Mouse (Mus musculus) hindbrain, embryonic 15.5 days (tissue): Measurements from ENCODE around the gene Ube2c. TPM values are rescaled to one million over a fixed set of nuclear protein-coding genes. Genes with fewer than 3 reads are reported as not detected.

Source experiments
- ATAC-seq: fragments of 200-750 bp; cut with Nextera tagmentation; 2 replicates; pipeline ENCODE4 v1.8.0; 2017; ENCODE audit warnings: low read depth, moderate number of reproducible peaks, moderate TSS enrichment; ENCODE audit not compliant: low FRiP score
- H3K27ac ChIP-seq: fragments of 300-500 bp; sonication (generic); replicated peaks from 2 replicates; pipeline ENCODE4 v1.5.1; 2015; ENCODE audit warnings: mild to moderate bottlenecking, inconsistent platforms
- H3K27me3 ChIP-seq: fragments of 300-500 bp; sonication (generic); 2 replicates; pipeline ENCODE4 v1.6.1; 2015; ENCODE audit warnings: control low read depth, inconsistent platforms
- H3K36me3 ChIP-seq: fragments of 300-500 bp; sonication (generic); 2 replicates; pipeline ENCODE4 v1.6.1; 2015; ENCODE audit warnings: control low read depth, inconsistent platforms
- H3K4me1 ChIP-seq: fragments of 300-500 bp; sonication (generic); replicated peaks from 2 replicates; pipeline ENCODE4 v1.6.1; 2015; ENCODE audit warnings: control low read depth, inconsistent platforms
- H3K4me2 ChIP-seq: fragments of 300-500 bp; sonication (generic); 2 replicates; pipeline ENCODE4 v1.6.1; 2015; ENCODE audit warnings: moderate library complexity, mild to moderate bottlenecking, inconsistent platforms
- H3K4me3 ChIP-seq: fragments of 300-500 bp; sonication (generic); 2 replicates; pipeline ENCODE4 v1.5.1; 2015; ENCODE audit warnings: mild to moderate bottlenecking, inconsistent platforms
- H3K9ac ChIP-seq: fragments of 300-500 bp; sonication (generic); 2 replicates; pipeline ENCODE4 v1.6.1; 2015; ENCODE audit warnings: inconsistent platforms
- H3K9me3 ChIP-seq: fragments of 300-500 bp; sonication (generic); 2 replicates; pipeline ENCODE4 v1.6.1; 2016; ENCODE audit warnings: control low read depth, inconsistent platforms
- WGBS: fragments of 180-500 bp; shearing (Covaris S2); methylation state at CpG from one replicate; pipeline ENCODE4 v1.1.7; 2015; 5-methylcytosine and 5-hydroxymethylcytosine counted together
- polyA plus RNA-seq: library from polyadenylated mRNA; unstranded; fragments of >200 nt; fragmentation: Nextera tagmentation; extraction: Ambion mirVana; gene quantifications from 2 replicates; pipeline ENCODE4 v1.2.1, GENCODE M21; 2015

Ube2c gene
- polyA plus RNA-seq, 1 experiment from 2014 or later: 78.0 TPM

- H3K9ac ChIP-seq: no peak overlapping the region
- no peak overlapping the region for H3K4me2 ChIP-seq
- ATAC-seq: no peak
- no peaks in the 10 kb centered on the region for H3K9me3 ChIP-seq
- no peak overlapping the region for H3K27ac ChIP-seq
- 82% methylated on average over 7 of the region's 7 CpGs for WGBS
- no peak overlapping the region for H3K4me3 ChIP-seq
- H3K4me1 ChIP-seq: peaks cover 25% of the 10 kb centered on the region
- no peaks in the 10 kb centered on the region for H3K27me3 ChIP-seq
- H3K36me3 ChIP-seq: no peaks in the 10 kb centered on the region; the same call in 1 of the 2 replicates
Measured at GRCm38 (mm10) chr2:164783926-164784581, 14.4 kb downstream of the Ube2c start.

DNA sequence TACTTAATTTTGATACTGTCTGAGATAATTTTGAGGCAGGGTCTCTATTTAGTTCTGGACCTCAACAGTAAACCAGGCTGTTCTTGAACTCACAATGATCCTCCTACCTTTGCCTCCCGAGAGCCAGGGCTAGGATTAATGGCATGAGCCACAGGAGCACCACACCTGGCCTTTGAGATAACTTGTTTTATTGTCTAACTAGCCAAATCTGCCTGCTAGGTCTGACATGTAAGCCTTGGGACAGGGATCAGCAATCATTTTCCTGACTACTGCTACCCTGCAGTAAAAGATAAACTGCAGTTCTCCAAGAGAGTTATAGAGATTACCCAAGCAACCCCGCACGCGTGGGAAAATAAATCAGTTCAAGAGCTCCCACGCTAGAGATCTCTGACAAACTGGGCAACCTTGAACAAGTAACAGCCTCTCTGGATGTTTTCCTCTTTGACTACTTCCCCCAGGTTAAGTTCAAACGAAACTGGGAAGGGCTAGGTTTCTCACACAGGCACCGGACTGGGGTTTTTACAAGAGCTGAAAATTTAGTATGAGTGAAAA is 15.2 kb downstream of the Ube2c start:
- Histone ChIP-seq H3K27ac (peak overlapping the region; percentile 78; the same call in 1 of the 2 replicates), H3K9me3 (no peaks in the 10 kb centered on the region), H3K27me3 (no peaks in the 10 kb centered on the region), H3K4me2 (peak overlapping the region; percentile 89), H3K4me1 (peaks cover 25% of the 10 kb centered on the region), H3K4me3 (peak overlapping the region; percentile 59), H3K36me3 (no peaks in the 10 kb centered on the region; the same call in 1 of the 2 replicates), H3K9ac (peak overlapping the region; percentile 55)
- 15% methylated on average over 7 of the region's 7 CpGs for WGBS
- no peak for ATAC-seq

DNA sequence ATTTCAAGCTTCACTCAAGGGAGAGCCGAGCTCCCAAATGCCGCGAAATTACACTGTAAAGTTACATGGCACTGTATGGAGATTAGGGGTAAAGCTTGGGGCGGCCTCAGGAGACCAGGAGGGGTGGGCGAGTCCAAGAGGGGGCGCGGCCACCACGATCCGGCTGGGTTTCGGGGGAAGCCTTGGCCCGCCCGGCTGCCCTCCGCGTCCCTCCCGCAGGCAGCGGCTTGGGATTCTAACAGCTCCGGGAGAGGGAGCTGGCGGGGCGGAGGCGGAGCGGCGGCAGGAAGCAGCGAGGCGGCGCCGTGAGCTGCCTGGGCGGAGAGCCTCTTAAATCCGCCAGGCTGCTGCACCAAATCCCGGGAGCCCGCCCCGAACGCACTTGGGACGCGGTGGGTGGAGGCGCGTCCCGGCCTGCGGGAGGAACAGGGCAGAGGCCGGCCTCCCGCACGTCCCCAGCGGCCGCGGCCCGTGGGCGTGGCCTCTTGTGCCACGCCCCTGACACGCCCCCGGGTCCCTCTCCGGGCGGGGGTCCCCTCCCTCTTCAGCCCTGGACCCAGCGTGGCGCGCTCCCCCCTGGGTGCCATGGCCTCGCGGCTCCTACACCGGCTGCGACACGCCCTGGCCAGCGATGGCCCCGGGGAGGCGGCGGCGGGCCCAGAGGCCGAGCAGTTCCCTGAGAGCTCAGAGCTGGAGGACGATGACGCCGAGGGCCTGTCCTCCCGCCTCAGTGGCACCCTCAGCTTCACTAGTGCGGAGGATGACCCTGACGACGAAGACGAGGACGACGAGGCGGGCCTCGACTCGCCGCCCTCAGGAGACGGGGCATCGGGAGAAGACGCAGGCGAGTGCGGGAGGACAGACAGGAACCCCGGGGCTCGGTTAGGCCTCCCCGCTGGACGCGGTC is 16.0 kb downstream of the Ube2c start, which contains the start of gene Snx21:
Gene Snx21, plus strand, starts transcription at position 343 of the 907 bp plus-strand sequence.
- under 1% methylated on average over 64 of the region's 89 CpGs for WGBS
- peak within 1 kb of the TSS; percentile 59 for H3K4me3 ChIP-seq
- H3K27me3 ChIP-seq: no peaks in the 10 kb centered on the region
- peak within 1 kb of the TSS; percentile 78 for H3K27ac ChIP-seq
- peak within 1 kb of the TSS; percentile 55 for H3K9ac ChIP-seq
- H3K4me2 ChIP-seq: peak within 1 kb of the TSS; percentile 89
- H3K36me3 ChIP-seq: peaks cover 2% of the 10 kb centered on the region; the same call in 1 of the 2 replicates
- peaks cover 25% of the 10 kb centered on the region for H3K4me1 ChIP-seq
- no peaks in the 10 kb centered on the region for H3K9me3 ChIP-seq
- ATAC-seq: peak; percentile 89

DNA sequence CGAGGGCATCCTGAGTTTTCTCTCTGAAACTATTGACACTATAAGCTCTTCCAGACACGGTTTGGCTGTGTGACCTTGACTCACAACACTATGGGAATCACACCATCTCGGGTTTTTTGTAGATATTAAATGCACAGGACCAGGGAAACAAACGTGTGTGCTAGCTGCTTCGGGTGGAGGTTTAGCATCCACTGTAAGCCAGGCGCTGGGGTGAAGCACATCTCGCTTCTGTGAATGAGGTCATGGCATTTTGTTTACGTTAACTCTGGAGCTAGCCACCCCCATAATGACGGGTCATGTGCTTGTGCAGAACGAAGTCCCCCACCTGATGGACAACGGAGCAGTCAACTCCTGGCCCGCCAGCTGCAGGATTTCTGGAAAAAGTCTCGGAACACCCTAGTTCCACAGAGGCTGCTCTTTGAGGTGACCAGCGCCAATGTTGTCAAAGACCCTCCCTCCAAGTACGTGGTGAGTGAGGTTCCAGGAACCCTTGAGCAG is 16.7 kb downstream of the Ube2c start:
- peak; percentile 21; the same call in 1 of the 2 replicates for ATAC-seq
- no peaks in the 10 kb centered on the region for H3K27me3 ChIP-seq
- WGBS: 10% methylated on average over 15 of the region's 15 CpGs
- peak overlapping the region; percentile 59 for H3K4me3 ChIP-seq
- peaks cover 2% of the 10 kb centered on the region; the same call in 1 of the 2 replicates for H3K36me3 ChIP-seq
- peaks cover 25% of the 10 kb centered on the region for H3K4me1 ChIP-seq
- peak overlapping the region; percentile 89 for H3K4me2 ChIP-seq
- H3K9ac ChIP-seq: peak overlapping the region; percentile 55
- peak overlapping the region; percentile 78 for H3K27ac ChIP-seq
- no peaks in the 10 kb centered on the region for H3K9me3 ChIP-seq

- 81% methylated on average over 3 of the region's 3 CpGs for WGBS
- H3K36me3 ChIP-seq: peaks cover 2% of the 10 kb centered on the region; the same call in 1 of the 2 replicates
- peak overlapping the region; percentile 59 for H3K4me3 ChIP-seq
- no peaks in the 10 kb centered on the region for H3K27me3 ChIP-seq
- no peak for ATAC-seq
- peak overlapping the region; percentile 55; the same call in 1 of the 2 replicates for H3K9ac ChIP-seq
- H3K9me3 ChIP-seq: no peaks in the 10 kb centered on the region
- peaks cover 25% of the 10 kb centered on the region for H3K4me1 ChIP-seq
- no peak overlapping the region for H3K27ac ChIP-seq
- H3K4me2 ChIP-seq: peak overlapping the region; percentile 89
Measured at GRCm38 (mm10) chr2:164787032-164787431, 17.3 kb downstream of the Ube2c start.

DNA sequence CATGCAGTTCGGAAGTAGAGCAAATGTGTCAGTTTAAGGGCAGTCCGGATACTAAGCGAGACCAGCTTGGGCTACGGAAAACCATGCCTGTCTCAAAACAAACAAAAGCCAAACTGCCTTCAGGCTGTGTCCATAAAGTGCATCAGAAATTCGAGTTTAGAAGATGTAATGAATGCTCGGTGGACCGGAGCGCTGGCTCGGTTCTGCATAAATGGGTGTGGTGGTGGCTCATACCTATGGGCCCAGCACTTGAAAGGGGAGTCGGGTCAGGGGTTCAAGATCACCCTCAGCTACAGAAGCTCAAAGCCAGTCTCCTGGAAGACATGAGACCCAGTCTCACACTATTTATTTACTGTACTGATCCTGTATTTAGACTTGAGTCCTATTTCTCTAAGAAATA is 18.1 kb downstream of the Ube2c start:
- no peaks in the 10 kb centered on the region for H3K27me3 ChIP-seq
- WGBS: 83% methylated on average over 10 of the region's 10 CpGs
- H3K36me3 ChIP-seq: peaks cover 8% of the 10 kb centered on the region
- H3K4me3 ChIP-seq: no peak overlapping the region
- H3K4me1 ChIP-seq: peaks cover 25% of the 10 kb centered on the region
- no peak overlapping the region for H3K27ac ChIP-seq
- no peak overlapping the region for H3K9ac ChIP-seq
- peak overlapping the region; percentile 89; the same call in 1 of the 2 replicates for H3K4me2 ChIP-seq
- no peak for ATAC-seq
- no peaks in the 10 kb centered on the region for H3K9me3 ChIP-seq

DNA sequence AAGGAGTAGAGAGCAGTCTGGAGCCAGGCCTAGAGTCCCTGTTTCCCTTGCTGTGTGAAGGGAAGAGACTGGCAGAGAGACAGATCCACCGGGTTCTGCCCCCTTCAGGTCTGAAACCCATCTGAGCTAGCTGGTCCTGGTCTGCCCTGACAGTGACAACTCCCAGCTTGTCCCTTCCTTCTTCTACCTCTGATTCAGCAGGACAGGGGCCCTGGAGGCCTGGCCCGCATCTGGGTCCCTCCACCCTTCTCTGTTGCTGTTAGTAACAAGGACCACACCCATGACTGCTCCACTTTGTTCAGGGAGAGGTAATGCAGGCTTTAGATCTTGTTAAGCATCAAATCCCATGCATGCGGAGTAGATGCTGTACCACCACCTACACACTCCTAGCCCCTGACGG is 18.7 kb downstream of the Ube2c start:
- H3K36me3 ChIP-seq: peaks cover 8% of the 10 kb centered on the region
- H3K4me1 ChIP-seq: peaks cover 25% of the 10 kb centered on the region
- no peaks in the 10 kb centered on the region for H3K9me3 ChIP-seq
- no peak for ATAC-seq
- 0 out of 2 replicates have a peak overlapping the region, but pooled peaks have one; percentile 1 for H3K4me2 ChIP-seq
- H3K27ac ChIP-seq: no peak overlapping the region
- H3K27me3 ChIP-seq: no peaks in the 10 kb centered on the region
- WGBS: 73% methylated on average over 4 of the region's 4 CpGs
- no peak overlapping the region for H3K9ac ChIP-seq
- H3K4me3 ChIP-seq: no peak overlapping the region

DNA sequence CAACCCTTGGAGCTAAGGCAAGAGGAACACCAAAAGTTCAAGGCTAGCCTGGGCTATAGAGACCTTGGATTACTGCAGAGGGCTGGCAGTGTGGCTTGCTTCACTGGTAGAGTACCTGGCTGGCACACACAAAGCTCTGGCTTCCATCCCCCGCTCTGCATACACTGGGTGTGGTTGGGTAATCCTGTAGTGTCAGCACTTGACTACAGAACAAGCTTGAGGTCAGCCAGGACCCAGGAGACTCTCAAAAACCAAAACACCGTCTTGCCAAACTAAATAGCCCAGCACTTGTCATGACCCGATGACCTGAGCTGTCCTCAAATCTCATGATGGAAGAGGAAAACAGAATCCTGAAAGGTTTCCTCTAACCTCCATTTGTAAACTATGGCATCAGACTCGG is 20.8 kb downstream of the Ube2c start:
- no peak overlapping the region for H3K27ac ChIP-seq
- peaks cover 13% of the 10 kb centered on the region for H3K36me3 ChIP-seq
- 84% methylated on average over 4 of the region's 4 CpGs for WGBS
- peaks cover 18% of the 10 kb centered on the region for H3K4me1 ChIP-seq
- H3K4me3 ChIP-seq: no peak overlapping the region
- no peaks in the 10 kb centered on the region for H3K9me3 ChIP-seq
- H3K9ac ChIP-seq: no peak overlapping the region
- no peaks in the 10 kb centered on the region for H3K27me3 ChIP-seq
- H3K4me2 ChIP-seq: no peak overlapping the region
- ATAC-seq: no peak

GRCm38 (mm10) chr2:164791841-164792261 is 22.2 kb downstream of the Ube2c start:
- no peak overlapping the region for H3K9ac ChIP-seq
- no peak overlapping the region for H3K27ac ChIP-seq
- H3K4me3 ChIP-seq: no peak overlapping the region
- peaks cover 16% of the 10 kb centered on the region for H3K36me3 ChIP-seq
- ATAC-seq: no peak
- WGBS: 87% methylated on average over 18 of the region's 18 CpGs
- no peak overlapping the region for H3K4me2 ChIP-seq
- no peaks in the 10 kb centered on the region for H3K9me3 ChIP-seq
- H3K4me1 ChIP-seq: peaks cover 13% of the 10 kb centered on the region
- H3K27me3 ChIP-seq: no peaks in the 10 kb centered on the region

GRCm38 (mm10) chr2:164792400-164793190 is 22.9 kb downstream of the Ube2c start:
- Histone ChIP-seq H3K4me3 (no peak overlapping the region), H3K4me2 (no peak overlapping the region), H3K27ac (no peak overlapping the region), H3K27me3 (no peaks in the 10 kb centered on the region), H3K9me3 (no peaks in the 10 kb centered on the region), H3K36me3 (peaks cover 16% of the 10 kb centered on the region), H3K4me1 (peaks cover 6% of the 10 kb centered on the region), H3K9ac (no peak overlapping the region)
- 95% methylated on average over 12 of the region's 12 CpGs for WGBS
- no peak for ATAC-seq

DNA sequence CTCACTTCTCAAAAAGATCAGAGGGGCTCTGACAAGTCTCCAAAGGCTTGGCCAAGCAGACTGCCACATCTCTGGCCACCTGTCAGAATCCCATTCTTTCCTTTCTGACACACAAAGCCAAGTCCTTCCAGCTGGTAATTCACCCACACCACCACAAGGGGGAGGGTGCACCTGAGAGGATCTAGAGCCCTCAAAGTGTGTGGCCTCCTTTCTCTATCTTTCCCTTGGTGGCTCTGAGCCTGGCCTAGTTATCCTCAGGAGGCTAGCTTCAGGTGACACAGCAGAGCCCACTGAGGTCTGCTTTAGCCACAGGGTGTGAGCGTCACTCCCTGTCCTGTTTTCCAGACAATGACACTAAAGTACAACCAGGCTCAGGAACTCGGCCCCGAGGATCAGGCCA is 23.5 kb downstream of the Ube2c start:
- H3K36me3 ChIP-seq: peaks cover 20% of the 10 kb centered on the region
- peaks cover 3% of the 10 kb centered on the region for H3K4me1 ChIP-seq

More for the DNA sequence above, 23.5 kb downstream of the Ube2c start:
- Histone ChIP-seq H3K9me3 (no peaks in the 10 kb centered on the region), H3K27ac (no peak overlapping the region), H3K4me3 (no peak overlapping the region), H3K27me3 (no peaks in the 10 kb centered on the region), H3K9ac (no peak overlapping the region), H3K4me2 (no peak overlapping the region)
- WGBS: 90% methylated on average over 3 of the region's 3 CpGs
- no peak for ATAC-seq
